Mouse (Mus musculus): ENCODE measurements around the gene Aqp3. TPM values are rescaled to one million over a fixed set of nuclear protein-coding genes. Genes with fewer than 3 reads are reported as not detected.

Gene Aqp3
- total RNA-seq (2023), result 65.0 TPM

GRCm38 (mm10) chr4:41097871-41098576 lies at the start of gene Aqp3:
Gene Aqp3, minus strand, starts transcription at chr4:41098183.

GRCm38 (mm10) chr4:41135711-41136453 lies 37.9 kb upstream of the Aqp3 start, which contains the start of gene Ube2r2:
Gene Ube2r2, plus strand, starts transcription at chr4:41135743.

GRCm38 (mm10) chr4:41124180-41124951 lies 26.4 kb upstream of the Aqp3 start, which contains the start of gene Nol6:
Gene Nol6, minus strand, starts transcription at chr4:41124455.

GRCm38 (mm10) chr4:41047524-41048271 lies 50.3 kb downstream of the Aqp3 start, which contains the start of gene Aqp7:
Gene Aqp7, minus strand, starts transcription at chr4:41048139.

Other genes with a start within 250 kb of the Aqp3 start
- 77.8 TPM for gene B4galt1, start 244.2 kb downstream of the Aqp3 start, total RNA-seq (2023)
- not detected for gene Spink4, start 178.1 kb downstream of the Aqp3 start, total RNA-seq (2023)
- 68.1 TPM for gene Bag1, start 149.9 kb downstream of the Aqp3 start, total RNA-seq (2023)
- 25.7 TPM for gene Chmp5, start 149.8 kb downstream of the Aqp3 start, total RNA-seq (2023)
- 90.5 TPM for gene Nfx1, start 127.3 kb downstream of the Aqp3 start, total RNA-seq (2023)
- not detected for gene Aqp7, start 50.0 kb downstream of the Aqp3 start, total RNA-seq (2023)
- gene Nol6, start 26.3 kb upstream of the Aqp3 start, total RNA-seq (2023), result 74.9 TPM
- 66.4 TPM for gene Ube2r2, start 37.6 kb upstream of the Aqp3 start, total RNA-seq (2023)
- 70.6 TPM for gene Ubap2, start 177.0 kb upstream of the Aqp3 start, total RNA-seq (2023)
- 34.8 TPM for gene Dcaf12, start 216.7 kb upstream of the Aqp3 start, total RNA-seq (2023)